Mouse (Mus musculus) heart, adult 2 months (tissue): ENCODE results near the gene Gjb2. TPM values are rescaled to one million over a fixed set of nuclear protein-coding genes. Genes with fewer than 3 reads are reported as not detected.
"Not testable (repeated sequence)": the region's sequence is repeated elsewhere in the genome, so short reads cannot be mapped to it uniquely, and the experiment has no call there.

Experiments used
- DNase-seq, 2 experiments: peaks; one replicate each; pipeline ENCODE4 v3.0.0; 2021
- H3K27ac ChIP-seq: fragments of 200-600 bp; 2 replicates; pipeline ENCODE4 v1.8.1; 2022
- H3K27me3 ChIP-seq: fragments of 200-500 bp; 2 replicates; pipeline ENCODE4 v1.6.1; 2012; ENCODE audit warnings: mild to moderate bottlenecking, low read length, inconsistent platforms, mixed read lengths; ENCODE audit not compliant: control insufficient read depth, insufficient read depth
- H3K36me3 ChIP-seq: fragments of 200-500 bp; 2 replicates; pipeline ENCODE4 v1.6.1; 2012; ENCODE audit warnings: low read length, inconsistent platforms; ENCODE audit not compliant: control insufficient read depth, insufficient read depth
- H3K4me1 ChIP-seq: fragments of 200-500 bp; 2 replicates; pipeline ENCODE4 v1.6.1; 2011; ENCODE audit warnings: low read length; ENCODE audit not compliant: control insufficient read depth, insufficient read depth
- H3K4me3 ChIP-seq: fragments of 200-600 bp; 2 replicates; pipeline ENCODE4 v1.8.1; 2022
- H3K79me2 ChIP-seq: fragments of 200-500 bp; replicated peaks from 2 replicates; pipeline ENCODE4 v1.6.1; 2012; ENCODE audit warnings: mild to moderate bottlenecking, inconsistent platforms, low read length, moderate library complexity, mixed read lengths; ENCODE audit not compliant: control insufficient read depth, insufficient read depth
- H3K9ac ChIP-seq: fragments of 200-500 bp; 2 replicates; pipeline ENCODE4 v1.6.1; 2012; ENCODE audit warnings: low read depth, mild to moderate bottlenecking, control low read depth, inconsistent platforms, low read length, mixed read lengths
- CTCF ChIP-seq: fragments of 200-600 bp; IDR thresholded peaks from 2 replicates; pipeline ENCODE4 v1.8.1; 2022; ENCODE audit warnings: antibody characterized with exemption, mild to moderate bottlenecking, moderate library complexity
- EP300 ChIP-seq: fragments of 200-500 bp; IDR thresholded peaks from 2 replicates; pipeline ENCODE4 v1.6.1; 2011; ENCODE audit warnings: low read depth, low read length, control low read depth; ENCODE audit not compliant: insufficient read depth
- POLR2A ChIP-seq: fragments of 200-500 bp; IDR thresholded peaks from 2 replicates; pipeline ENCODE4 v1.6.1; 2011; ENCODE audit warnings: mild to moderate bottlenecking, low read depth, low read length, control low read depth; ENCODE audit not compliant: insufficient read depth
- WGBS: fragments of 180-500 bp; shearing (Covaris S2); methylation state at CpG from one replicate; pipeline ENCODE4 v1.1.7; 2018; 5-methylcytosine and 5-hydroxymethylcytosine counted together
- intact Hi-C: fragments of 180-260 bp; cut with DNase I; formaldehyde crosslinking; loops from one replicate; pipeline ENCODE4 v1.15.1; 2025
- polyA plus RNA-seq: library from polyadenylated mRNA; depleted of rRNA; stranded (reverse); fragments of >200 nt; gene quantifications from 2 replicates; pipeline ENCODE4 v1.2.3, GENCODE M21; 2012
- total RNA-seq, 2 experiments: library from RNA; stranded (reverse); gene quantifications; 2 replicates each; pipeline ENCODE4 v1.2.3; 2021

The Gjb2 gene
- total and polyA plus RNA-seq, 3 experiments = 0.20 TPM; not detected in 2

DNA sequence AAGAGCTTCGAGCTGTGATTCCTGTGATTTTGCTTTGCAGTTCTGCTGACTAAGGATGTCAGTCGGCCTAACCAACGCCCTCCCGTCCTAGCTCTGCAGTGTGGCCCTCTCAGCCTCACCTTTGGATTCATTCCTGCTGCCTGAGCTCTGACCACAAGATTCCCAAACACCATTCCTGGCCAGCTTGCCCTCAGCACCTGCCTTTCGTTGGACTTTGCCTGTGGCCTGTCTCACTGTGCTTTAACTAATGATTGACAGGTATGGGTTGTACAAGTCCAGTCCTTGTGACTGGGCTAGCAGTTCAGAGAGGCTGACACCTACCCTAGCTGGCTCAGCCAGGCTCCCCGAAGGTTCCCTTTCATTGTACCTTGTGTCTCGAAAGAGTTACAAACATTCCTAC lies 15.4 kb downstream of the Gjb2 start:
- no peak overlapping the region for H3K4me3 ChIP-seq
- no peak for TF ChIP-seq CTCF
- no peak for TF ChIP-seq EP300
- TF ChIP-seq POLR2A = no peak
- H3K79me2 ChIP-seq = no peaks in the 10 kb centered on the region
- WGBS = 86% methylated on average over 7 of the region's 7 CpGs
- H3K4me1 ChIP-seq = peaks cover 4% of the 10 kb centered on the region
- no peaks in the 10 kb centered on the region for H3K36me3 ChIP-seq
- no peak for DNase-seq
- no peaks in the 10 kb centered on the region for H3K27me3 ChIP-seq
- no peak overlapping the region for H3K9ac ChIP-seq
- H3K27ac ChIP-seq = no peak overlapping the region
- intact Hi-C loops = no loop called here

DNA sequence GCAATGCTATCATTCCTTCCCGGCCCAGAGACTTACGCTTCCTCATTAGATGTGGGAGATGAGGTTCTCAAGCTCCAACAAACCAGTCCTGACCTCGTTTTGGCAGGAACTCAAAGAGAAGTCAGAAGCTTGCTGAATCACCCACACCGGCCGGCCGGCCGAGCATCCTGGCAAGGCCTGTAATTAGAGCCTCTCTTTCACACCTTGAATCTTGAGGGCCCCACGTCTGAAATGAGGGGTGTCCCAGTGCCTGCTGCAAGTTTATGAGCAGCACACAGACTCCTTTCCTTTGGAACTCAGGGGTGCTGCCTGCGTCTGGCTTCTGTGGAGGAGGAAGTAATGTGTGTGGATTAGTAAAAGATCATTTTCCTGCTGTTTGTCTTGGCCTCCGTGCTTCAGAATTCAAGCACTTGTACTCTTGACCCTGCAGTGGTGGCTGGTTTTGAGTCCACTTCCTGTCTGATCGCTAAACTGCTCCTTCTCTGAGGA lies 20.3 kb downstream of the Gjb2 start:
- Histone ChIP-seq H3K9ac (no peak overlapping the region), H3K4me3 (no peak overlapping the region), H3K27ac (no peak overlapping the region), H3K36me3 (no peaks in the 10 kb centered on the region), H3K4me1 (peaks cover 4% of the 10 kb centered on the region), H3K27me3 (no peaks in the 10 kb centered on the region), H3K79me2 (no peaks in the 10 kb centered on the region)
- DNase-seq = no peak
- intact Hi-C loops = no loop called here
- 35% methylated on average over 11 of the region's 11 CpGs for WGBS
- TF ChIP-seq EP300 = no peak
- TF ChIP-seq CTCF = no peak
- TF ChIP-seq POLR2A = no peak

- no peak for DNase-seq
- no peaks in the 10 kb centered on the region for H3K36me3 ChIP-seq
- no peak overlapping the region for H3K27ac ChIP-seq
- no peaks in the 10 kb centered on the region for H3K79me2 ChIP-seq
- no peak overlapping the region for H3K4me3 ChIP-seq
- 94% methylated on average over 1 of the region's 1 CpGs for WGBS
- no peak for TF ChIP-seq POLR2A
- no peak for TF ChIP-seq EP300
- TF ChIP-seq CTCF = no peak
- intact Hi-C loops = no loop called here
- H3K4me1 ChIP-seq = peaks cover 4% of the 10 kb centered on the region
- no peaks in the 10 kb centered on the region for H3K27me3 ChIP-seq
- H3K9ac ChIP-seq = no peak overlapping the region
Observed at GRCm38 (mm10) chr14:57082863-57083262, 21.6 kb downstream of the Gjb2 start.

DNA sequence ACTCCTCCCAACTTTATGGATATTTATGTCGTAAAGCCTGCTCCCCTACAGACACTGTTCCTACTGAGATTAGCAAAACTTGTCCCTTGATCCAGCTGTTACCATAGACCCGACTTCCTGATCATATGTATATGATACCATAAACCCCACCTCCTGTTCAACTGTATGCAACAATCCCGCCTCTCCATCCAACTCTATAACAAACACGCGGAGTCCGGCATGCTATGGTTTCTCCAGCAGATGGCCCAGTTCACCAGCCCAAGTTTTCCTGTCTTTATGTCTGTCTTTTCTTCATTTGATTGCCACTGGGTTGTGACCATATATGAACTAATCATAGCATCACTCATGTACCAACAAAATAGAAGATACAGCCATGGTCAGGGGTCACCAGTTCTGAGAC lies 29.0 kb downstream of the Gjb2 start:
- TF ChIP-seq CTCF (no peak), POLR2A (no peak), EP300 (no peak)
- no peak for DNase-seq
- Histone ChIP-seq H3K4me1 (no peaks in the 10 kb centered on the region), H3K36me3 (no peaks in the 10 kb centered on the region), H3K4me3 (no peak overlapping the region), H3K27ac (no peak overlapping the region), H3K9ac (no peak overlapping the region), H3K79me2 (no peaks in the 10 kb centered on the region), H3K27me3 (no peaks in the 10 kb centered on the region)
- WGBS = 78% methylated on average over 6 of the region's 6 CpGs
- intact Hi-C loops = no loop called here

GRCm38 (mm10) chr14:57069906-57070305 lies 34.6 kb downstream of the Gjb2 start:
- H3K27ac ChIP-seq, H3K4me3 ChIP-seq, H3K36me3 ChIP-seq, H3K9ac ChIP-seq, H3K27me3 ChIP-seq, H3K4me1 ChIP-seq, H3K79me2 ChIP-seq: not testable (repeated sequence)
- WGBS = 4% methylated on average over 2 of the region's 2 CpGs
- peak; percentile 70 for TF ChIP-seq CTCF
- peak in 1 of 2 experiments; percentile 39 for DNase-seq
- intact Hi-C loops = loop anchor here (10.0 kb wide), 1 partner anchor 695 kb away; no protein-coding TSS in a partner anchor

- Histone ChIP-seq H3K36me3 (no peaks in the 10 kb centered on the region), H3K4me1 (no peaks in the 10 kb centered on the region), H3K9ac (no peak overlapping the region), H3K4me3 (no peak overlapping the region), H3K79me2 (no peaks in the 10 kb centered on the region), H3K27ac (no peak overlapping the region), H3K27me3 (no peaks in the 10 kb centered on the region)
- intact Hi-C loops = loop anchor here (10.0 kb wide), 1 partner anchor 691 kb away; no protein-coding TSS in a partner anchor
- DNase-seq = no peak
- TF ChIP-seq POLR2A = no peak
- no peak for TF ChIP-seq CTCF
- TF ChIP-seq EP300 = no peak
Observed at GRCm38 (mm10) chr14:57066053-57066452, 38.4 kb downstream of the Gjb2 start.

DNA sequence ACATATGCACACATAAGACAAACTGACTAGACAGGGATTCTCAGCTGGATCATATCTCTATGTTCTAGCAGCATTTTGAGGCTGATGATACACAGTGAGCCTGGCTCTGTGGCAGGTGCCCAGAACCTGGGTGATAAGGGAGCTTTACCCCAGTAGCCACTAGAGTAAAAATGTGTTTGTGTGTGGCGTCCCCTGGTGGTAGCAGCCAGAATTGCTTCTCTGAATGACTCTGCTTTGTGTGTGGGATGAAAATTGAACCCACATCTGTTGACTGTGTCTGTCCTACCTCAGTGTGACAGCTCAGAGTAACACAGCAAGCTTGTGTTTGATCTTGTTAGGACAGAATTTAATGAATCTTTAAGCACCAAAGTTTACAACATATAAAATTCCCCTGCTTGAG lies 44.5 kb downstream of the Gjb2 start:
- H3K27ac ChIP-seq, H3K27me3 ChIP-seq, H3K4me3 ChIP-seq, H3K79me2 ChIP-seq, H3K4me1 ChIP-seq, H3K36me3 ChIP-seq, H3K9ac ChIP-seq: not testable (repeated sequence)
- peak; percentile 80 for TF ChIP-seq CTCF
- TF ChIP-seq EP300 = 0 out of 2 replicates have a peak, but pooled peaks have one; percentile 22
- WGBS = 3% methylated on average over 1 of the region's 1 CpGs
- DNase-seq = peak; percentile 54 to 68
- intact Hi-C loops = loop anchor here (10.0 kb wide), 1 partner anchor 685 kb away; no protein-coding TSS in a partner anchor
